Comparison of ENCODE assay signal across 13 mouse cellular contexts in the genomic region with DNA sequence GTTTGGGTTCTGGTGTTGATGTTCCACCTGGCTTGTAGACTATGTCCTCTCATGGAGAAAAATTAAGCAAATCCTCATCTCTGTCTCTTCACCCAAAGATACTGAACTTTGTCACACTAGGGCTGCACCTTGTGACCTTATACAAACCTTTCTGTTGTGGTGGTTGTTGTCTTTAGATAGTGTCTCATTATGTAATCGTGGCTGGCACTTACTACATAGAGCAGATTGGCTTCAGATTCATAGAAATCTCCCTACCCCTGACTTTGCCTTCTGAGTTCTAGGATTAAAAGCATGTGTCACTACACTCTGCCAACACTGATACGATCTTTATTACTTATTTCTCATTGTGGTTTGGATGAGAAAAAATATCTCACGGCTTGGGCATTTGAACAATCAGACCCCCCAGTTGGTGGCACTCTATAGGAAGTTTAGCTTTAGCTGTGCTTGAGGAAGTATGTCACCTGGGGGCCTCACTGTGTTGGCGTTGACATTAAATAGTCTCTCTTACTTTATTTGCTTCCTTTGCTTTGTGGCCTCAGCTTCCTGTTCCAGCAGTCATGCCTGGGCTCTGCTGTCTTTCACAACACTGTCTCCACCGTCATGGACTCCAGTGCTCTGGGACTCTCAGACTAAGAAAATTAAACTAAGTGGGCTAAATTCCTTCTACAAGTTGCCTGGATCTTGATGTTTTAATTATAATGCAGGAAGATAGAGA.
DNase-seq lines count a peak whose midpoint lies in the region; ATAC-seq and TF ChIP-seq lines count a peak whose summit lies in the region.
"Had no signal": no experiment of that assay in that cellular context is flagged by ENCODE, and none has a peak within 500 bp of the region (broad histone marks: within the 10 kb centered on the region; RNA-seq: fewer than 3 reads in every experiment).

No protein-coding gene starts in this region.

- no peaks in the 10 kb centered on the region for H3K27me3 ChIP-seq in liver, adult 2 months (ENCODE audit: control insufficient read depth, insufficient read depth, low read length)
- H3K27me3 ChIP-seq in liver, embryonic 11.5 days (replicated peaks; ENCODE audit: control insufficient read depth, insufficient read depth, low read length), result no peaks in the 10 kb centered on the region
- no peaks in the 10 kb centered on the region for H3K27me3 ChIP-seq in liver, embryonic 15.5 days
- H3K27me3 ChIP-seq in stomach, embryonic 16.5 days (ENCODE audit: control insufficient read depth, insufficient read depth, low read length), result no peaks in the 10 kb centered on the region
- no peaks in the 10 kb centered on the region for H3K27me3 ChIP-seq in heart, embryonic 12.5 days (replicated peaks)
- H3K27me3 ChIP-seq: Patski had no signal

- H3K27ac ChIP-seq in liver, adult 2 months (replicated peaks; ENCODE audit: insufficient read depth, low read depth, low read length), result peak overlapping the region; percentile 78
- H3K27ac ChIP-seq in liver, embryonic 11.5 days (ENCODE audit: low read depth, low read length), result no peak overlapping the region
- peak overlapping the region; percentile 57; the same call in 1 of the 2 replicates for H3K27ac ChIP-seq in bone marrow, adult 2 months (ENCODE audit: control insufficient read depth, insufficient read depth, low read depth, low read length, poor library complexity)
- no peak overlapping the region for H3K27ac ChIP-seq in liver, embryonic 15.5 days (replicated peaks)
- peak overlapping the region; percentile 8; the same call in 1 of the 2 replicates for H3K27ac ChIP-seq in stomach, embryonic 16.5 days (ENCODE audit: low read length)
- H3K27ac ChIP-seq in heart, embryonic 12.5 days (ENCODE audit: poor library complexity, severe bottlenecking), result no peak overlapping the region
- H3K27ac ChIP-seq: macrophage; neural tube, embryonic 13.5 days had no signal

- H3K4me2 ChIP-seq in liver, embryonic 11.5 days, result no peak overlapping the region
- H3K4me2 ChIP-seq in liver, embryonic 15.5 days, result no peak overlapping the region
- H3K4me2 ChIP-seq in stomach, embryonic 16.5 days (ENCODE audit: low read depth, low read length), result no peak overlapping the region
- no peak overlapping the region for H3K4me2 ChIP-seq in heart, embryonic 12.5 days
- H3K4me2 ChIP-seq: neural tube, embryonic 13.5 days had no signal

- no peak for TF ChIP-seq POLR2A in liver, adult 2 months (IDR thresholded peaks at IDR 0.05; ENCODE audit: extremely low read depth, insufficient read depth, low read length)
- no peak for TF ChIP-seq POLR2A in bone marrow, adult 2 months (IDR thresholded peaks at IDR 0.05; ENCODE audit: borderline replicate concordance, control insufficient read depth, low read depth, low read length)

- no peak for ATAC-seq in liver, embryonic 11.5 days (replicated peaks; ENCODE audit: low FRiP score)
- peak; percentile 57 for ATAC-seq in liver, embryonic 15.5 days (ENCODE audit: insufficient read depth)
- ATAC-seq in stomach, embryonic 16.5 days (ENCODE audit: insufficient read depth, low FRiP score), result no peak
- ATAC-seq in heart, embryonic 12.5 days (ENCODE audit: insufficient number of reproducible peaks, low FRiP score), result no peak
- ATAC-seq: Patski had no signal

- H3K9ac ChIP-seq in liver, adult 2 months (ENCODE audit: low read depth, low read length), result no peak overlapping the region
- H3K9ac ChIP-seq in liver, embryonic 11.5 days (ENCODE audit: low read depth, low read length), result no peak overlapping the region
- no peak overlapping the region for H3K9ac ChIP-seq in liver, embryonic 15.5 days
- H3K9ac ChIP-seq in stomach, embryonic 16.5 days (ENCODE audit: low read length), result no peak overlapping the region
- H3K9ac ChIP-seq in heart, embryonic 12.5 days, result no peak overlapping the region
- H3K9ac ChIP-seq: neural tube, embryonic 13.5 days had no signal

- peaks cover 24% of the 10 kb centered on the region for H3K4me1 ChIP-seq in liver, adult 2 months (ENCODE audit: control insufficient read depth, insufficient read depth, low read length)
- no peaks in the 10 kb centered on the region for H3K4me1 ChIP-seq in liver, embryonic 11.5 days (replicated peaks; ENCODE audit: control insufficient read depth, insufficient read depth, low read length)
- peaks cover 1% of the 10 kb centered on the region; the same call in 1 of the 2 replicates for H3K4me1 ChIP-seq in bone marrow, adult 2 months (ENCODE audit: control insufficient read depth, insufficient read depth, low read length)
- 0 out of 2 replicates have a peak, but pooled peaks cover 3% of the 10 kb centered on the region for H3K4me1 ChIP-seq in liver, embryonic 15.5 days (replicated peaks)
- peaks cover 6% of the 10 kb centered on the region; the same call in 1 of the 2 replicates for H3K4me1 ChIP-seq in stomach, embryonic 16.5 days (ENCODE audit: control insufficient read depth, insufficient read depth, low read length)
- H3K4me1 ChIP-seq in heart, embryonic 12.5 days (replicated peaks), result no peaks in the 10 kb centered on the region

- TF ChIP-seq CTCF in liver, adult 2 months (IDR thresholded peaks at IDR 0.05; ENCODE audit: low read depth, low read length), result no peak
- TF ChIP-seq CTCF in bone marrow, adult 2 months (IDR thresholded peaks at IDR 0.05; ENCODE audit: control insufficient read depth, insufficient read depth, low read length), result no peak

- no peaks in the 10 kb centered on the region for H3K36me3 ChIP-seq in liver, adult 2 months (ENCODE audit: control insufficient read depth, insufficient read depth, low read length)
- H3K36me3 ChIP-seq in liver, embryonic 11.5 days (ENCODE audit: control insufficient read depth, insufficient read depth, low read length), result no peaks in the 10 kb centered on the region
- H3K36me3 ChIP-seq in liver, embryonic 15.5 days (replicated peaks), result no peaks in the 10 kb centered on the region
- no peaks in the 10 kb centered on the region for H3K36me3 ChIP-seq in stomach, embryonic 16.5 days (ENCODE audit: control insufficient read depth, insufficient read depth, low read length)
- no peaks in the 10 kb centered on the region for H3K36me3 ChIP-seq in heart, embryonic 12.5 days
- H3K36me3 ChIP-seq: neural tube, embryonic 13.5 days had no signal

- DNase-seq in liver, adult 2 months (ENCODE audit: extremely low read depth, low read depth, low spot score), result peak; percentile 97
- no peak for DNase-seq in liver, embryonic 11.5 days (ENCODE audit: low spot score)
- DNase-seq in left cerebral cortex, adult 11 months (ENCODE audit: low spot score), result no peak
- DNase-seq: retina, postnatal 1 day had no signal

- no peak overlapping the region for H3K4me3 ChIP-seq in liver, adult 2 months (ENCODE audit: insufficient read depth, low read depth, low read length)
- no peak overlapping the region for H3K4me3 ChIP-seq in liver, embryonic 11.5 days (ENCODE audit: low read depth, low read length)
- H3K4me3 ChIP-seq in bone marrow, adult 2 months (replicated peaks; ENCODE audit: control insufficient read depth, low read depth, low read length), result no peak overlapping the region
- no peak overlapping the region for H3K4me3 ChIP-seq in liver, embryonic 15.5 days (replicated peaks)
- no peak overlapping the region for H3K4me3 ChIP-seq in stomach, embryonic 16.5 days (replicated peaks; ENCODE audit: low read length)
- H3K4me3 ChIP-seq in heart, embryonic 12.5 days, result no peak overlapping the region
- H3K4me3 ChIP-seq: erythroblast, embryonic 14.5 days; heart, adult 2 months; neural tube, embryonic 13.5 days had no signal

- 22% methylated on average over 5 of the region's 5 CpGs for WGBS in liver, adult 2 months
- 43% methylated on average over 5 of the region's 5 CpGs for WGBS in liver, embryonic 11.5 days
- 4% methylated on average over 5 of the region's 5 CpGs for WGBS in bone marrow, adult 2 months
- WGBS in liver, embryonic 15.5 days (ENCODE audit: insufficient replicate concordance), result 14% methylated on average over 5 of the region's 5 CpGs
- 57% methylated on average over 5 of the region's 5 CpGs for WGBS in stomach, embryonic 16.5 days
- 55% methylated on average over 5 of the region's 5 CpGs for WGBS in heart, embryonic 12.5 days

- no peaks in the 10 kb centered on the region for H3K79me2 ChIP-seq in liver, adult 2 months (ENCODE audit: control insufficient read depth, insufficient read depth, low read length)

- no peaks in the 10 kb centered on the region for H3K9me3 ChIP-seq in liver, embryonic 11.5 days (ENCODE audit: control insufficient read depth, low read length)
- H3K9me3 ChIP-seq in liver, embryonic 15.5 days (replicated peaks), result no peaks in the 10 kb centered on the region
- H3K9me3 ChIP-seq in stomach, embryonic 16.5 days (replicated peaks; ENCODE audit: control insufficient read depth, low read length), result no peaks in the 10 kb centered on the region
- H3K9me3 ChIP-seq in heart, embryonic 12.5 days (replicated peaks), result no peaks in the 10 kb centered on the region
- H3K9me3 ChIP-seq: neural tube, embryonic 13.5 days had no signal

Comparison
In these comparisons a context has a peak if more than half of its experiments do, and no peak if none do; other contexts are left out.
1. H3K27ac ChIP-seq: peak in liver, adult 2 months (single experiment), bone marrow, adult 2 months (single experiment) and stomach, embryonic 16.5 days (single experiment); none in liver, embryonic 11.5 days (single experiment), liver, embryonic 15.5 days (single experiment) and heart, embryonic 12.5 days (single experiment).